25 mouse cellular contexts compared by ENCODE assay signal in genomic region chr3:92687110-92687509, GRCm38 (mm10). TPM values are rescaled to one million over a fixed set of nuclear protein-coding genes. Genes with fewer than 3 reads are reported as not detected.
"Had no signal": no experiment of that assay in that cellular context is flagged by ENCODE, and none has a peak within 500 bp of the region (broad histone marks: within the 10 kb centered on the region; RNA-seq: fewer than 3 reads in every experiment).

Gene Lce1d (minus strand): TSS chr3:92687210.

- H3K9me3 ChIP-seq: neural tube, embryonic 12.5 days; neural tube, embryonic 13.5 days; neural tube, embryonic 15.5 days; stomach, embryonic 15.5 days had no signal

- H3K27me3 ChIP-seq: neural tube, embryonic 12.5 days; neural tube, embryonic 13.5 days; neural tube, embryonic 15.5 days; stomach, embryonic 15.5 days had no signal

- H3K4me1 ChIP-seq: neural tube, embryonic 12.5 days; neural tube, embryonic 13.5 days; neural tube, embryonic 15.5 days; stomach, embryonic 15.5 days had no signal

- H3K4me3 ChIP-seq: neural tube, embryonic 12.5 days; neural tube, embryonic 13.5 days; neural tube, embryonic 15.5 days; stomach, embryonic 15.5 days had no signal

- H3K4me2 ChIP-seq: neural tube, embryonic 12.5 days; neural tube, embryonic 13.5 days; neural tube, embryonic 15.5 days; stomach, embryonic 15.5 days had no signal

- H3K9ac ChIP-seq: neural tube, embryonic 12.5 days; neural tube, embryonic 13.5 days; neural tube, embryonic 15.5 days; stomach, embryonic 15.5 days had no signal

- H3K27ac ChIP-seq: neural tube, embryonic 12.5 days; neural tube, embryonic 13.5 days; neural tube, embryonic 15.5 days; stomach, embryonic 15.5 days had no signal

- DNase-seq: retina, postnatal 1 day; right cerebral cortex, adult 18-20 months; right cerebral cortex, postnatal 14 days; right cerebral cortex, postnatal 25 days; right cerebral cortex, postnatal 4 days; spleen, adult 18-20 months; thymus, adult 18-20 months; thymus, adult 2 months; thymus, postnatal 14 days; thymus, postnatal 25 days; thymus, postnatal 36 days; thymus, postnatal 4 days had no signal

- H3K36me3 ChIP-seq: neural tube, embryonic 12.5 days; neural tube, embryonic 13.5 days; neural tube, embryonic 15.5 days; stomach, embryonic 15.5 days had no signal

RNA-seq across cellular contexts. Expression of gene Lce1d, which starts in this region (rescaled TPM):
- total RNA-seq: neutrophil, adult 5-6 weeks had no signal
- polyA plus RNA-seq: neural tube, embryonic 12.5 days; neural tube, embryonic 13.5 days; neural tube, embryonic 14.5 days; neural tube, embryonic 15.5 days; small intestine, adult 2 months; spleen, adult 2 months; stomach, embryonic 14.5 days; stomach, embryonic 15.5 days; stomach, embryonic 16.5 days; testis, adult 2 months; thymus, postnatal 0 days; urinary bladder, adult 2 months had no signal
